Mouse (Mus musculus) adrenal gland, adult 2 months (tissue): ENCODE measurements at regions not wholly inside any gene's neighbourhood (a gene's known extent, or its start where the extent isn't known, plus 50 kb on each side); places are given as distances from the start of the nearest gene placed in this dataset.

Experiments used
- DNase-seq: peaks from one replicate; pipeline ENCODE4 v3.0.0; 2021

DNA sequence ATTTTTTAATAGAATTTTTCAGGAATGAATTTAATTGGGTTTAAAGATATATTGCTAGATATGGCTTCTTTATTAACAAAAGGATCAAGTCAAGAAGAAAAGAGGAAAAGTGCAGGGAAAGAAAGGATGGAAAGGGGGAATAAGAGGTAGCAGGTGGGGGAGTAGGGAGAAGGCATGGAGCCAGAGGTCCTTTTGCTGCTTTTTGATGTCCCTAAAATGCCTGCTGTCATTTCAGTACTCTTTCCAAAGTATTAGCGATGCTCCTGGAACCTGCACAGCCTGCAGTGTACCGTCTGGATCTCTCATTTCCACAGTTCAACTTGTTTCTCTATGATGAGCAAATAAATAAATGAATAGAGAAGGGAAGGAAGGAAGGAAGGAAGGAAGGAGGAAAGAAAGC is 240.4 kb upstream of the Hnrnpa3 start:
- no peak for DNase-seq

DNA sequence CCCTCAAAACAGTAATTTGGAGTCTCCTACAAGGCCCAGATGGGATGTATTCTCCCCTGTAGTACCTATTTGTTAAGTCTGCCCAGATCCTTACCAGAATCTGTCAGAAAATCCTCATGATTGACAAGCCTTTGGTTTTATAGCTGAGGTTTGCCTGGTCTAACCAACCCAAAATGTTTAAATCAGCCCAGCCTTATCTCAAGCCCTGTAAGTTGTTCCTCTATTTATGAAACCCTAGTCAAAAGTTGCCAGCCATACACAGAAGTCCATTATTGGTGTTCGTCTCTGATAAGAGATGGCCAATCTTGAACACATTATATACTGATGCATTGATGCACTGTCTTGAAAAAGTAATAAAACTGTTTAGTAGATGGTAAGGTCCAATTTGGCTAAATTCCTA is 239.9 kb upstream of the Hnrnpa3 start:
- no peak for DNase-seq

DNA sequence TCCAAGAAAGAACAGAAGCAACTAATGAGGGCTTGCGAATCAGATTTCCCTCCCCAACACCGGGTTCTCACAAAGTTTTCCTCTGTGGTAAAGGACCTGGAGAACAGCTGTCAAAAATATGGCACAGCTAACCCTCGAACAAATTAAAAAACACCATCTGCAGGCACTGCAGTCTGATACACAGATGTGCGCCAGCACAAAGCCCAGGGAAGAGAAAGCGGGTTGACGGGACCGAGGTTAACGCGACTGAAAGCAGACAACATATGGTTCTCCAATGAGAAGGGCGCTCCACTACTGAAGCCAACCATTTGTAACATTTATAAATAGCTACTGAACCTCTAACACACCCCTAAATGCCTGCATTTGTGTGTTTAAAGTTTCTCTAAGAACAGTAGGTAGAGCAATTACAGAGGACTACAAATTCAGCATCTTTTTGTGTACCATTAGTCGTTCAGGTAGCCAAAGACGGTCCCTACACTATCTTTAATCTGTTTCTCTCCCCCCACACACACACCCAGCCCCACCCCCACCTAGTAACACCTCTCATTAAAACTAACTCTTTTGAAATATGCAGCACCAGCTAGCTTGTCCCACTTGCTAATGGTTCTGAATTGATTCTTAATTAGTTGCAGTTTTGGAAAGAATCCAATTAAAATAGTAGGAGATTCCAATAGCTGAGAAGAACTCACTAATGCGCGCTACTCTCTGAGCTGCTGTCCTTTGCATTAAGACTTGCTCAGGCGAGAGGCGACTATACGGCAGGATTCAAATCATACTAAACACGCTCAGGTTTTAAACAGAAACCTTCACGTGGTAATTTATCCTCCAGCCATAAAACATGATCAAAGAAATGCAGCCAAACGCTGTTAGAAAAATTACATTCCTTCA is 236.0 kb upstream of the Hnrnpa3 start:
- no peak for DNase-seq

DNA sequence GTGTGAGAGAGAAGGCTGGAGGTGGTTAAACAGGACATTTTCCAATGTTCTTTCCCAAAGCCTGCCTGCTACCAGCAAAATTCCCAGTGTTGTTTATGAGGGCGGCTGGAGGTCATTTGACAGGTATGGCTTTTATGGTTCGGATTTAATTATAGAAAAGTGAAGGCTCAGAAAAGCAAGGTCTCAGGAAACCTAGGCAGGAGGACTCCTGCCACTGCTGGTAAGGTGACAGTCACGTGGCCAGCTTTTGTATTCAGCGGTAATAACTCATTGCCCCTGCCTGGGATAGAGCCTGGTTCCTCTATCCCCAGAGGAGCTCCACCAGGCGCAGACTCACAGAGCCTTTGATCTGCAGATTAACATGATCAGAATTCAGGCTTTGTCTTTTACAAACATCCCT is 235.2 kb upstream of the Hnrnpa3 start:
- no peak for DNase-seq

DNA sequence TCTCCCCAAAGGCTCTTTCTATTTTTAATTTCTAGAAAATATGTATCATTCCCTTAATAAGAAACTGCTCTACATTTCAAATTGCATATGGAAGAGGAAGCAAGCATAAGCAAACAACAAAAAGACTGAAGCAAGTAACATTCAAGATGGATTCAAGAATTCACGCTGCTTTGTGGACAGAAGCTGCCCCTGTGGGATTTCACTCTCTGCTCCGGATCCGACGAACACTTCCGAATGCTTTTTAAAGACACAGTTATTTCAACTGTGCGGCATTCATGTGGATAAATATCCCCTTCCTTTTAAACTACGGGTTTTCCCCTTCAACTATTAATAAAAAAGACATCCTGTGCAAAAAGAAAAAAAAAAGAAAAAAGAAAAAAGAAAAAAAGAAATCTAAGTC is 234.7 kb upstream of the Hnrnpa3 start:
- DNase-seq, result no peak

DNA sequence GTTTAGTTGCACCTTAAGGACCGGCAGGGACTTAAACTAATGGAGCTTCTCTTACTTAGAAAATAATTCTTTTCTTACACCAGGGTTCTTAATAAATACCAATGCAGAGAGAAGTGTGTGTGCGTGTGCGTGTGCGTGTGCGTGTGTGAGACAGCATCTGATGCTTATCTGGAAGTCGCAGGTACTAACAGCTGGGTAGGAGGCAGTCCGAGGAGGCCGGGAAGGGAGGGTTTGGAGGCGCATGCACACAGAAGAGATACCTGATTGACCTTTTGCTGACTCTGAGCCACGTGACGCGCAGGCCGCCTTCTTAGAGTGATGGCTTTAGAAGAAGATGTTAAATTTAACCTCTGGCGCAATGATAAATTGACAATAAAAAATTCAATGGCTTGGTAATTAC is 234.2 kb upstream of the Hnrnpa3 start:
- no peak for DNase-seq

DNA sequence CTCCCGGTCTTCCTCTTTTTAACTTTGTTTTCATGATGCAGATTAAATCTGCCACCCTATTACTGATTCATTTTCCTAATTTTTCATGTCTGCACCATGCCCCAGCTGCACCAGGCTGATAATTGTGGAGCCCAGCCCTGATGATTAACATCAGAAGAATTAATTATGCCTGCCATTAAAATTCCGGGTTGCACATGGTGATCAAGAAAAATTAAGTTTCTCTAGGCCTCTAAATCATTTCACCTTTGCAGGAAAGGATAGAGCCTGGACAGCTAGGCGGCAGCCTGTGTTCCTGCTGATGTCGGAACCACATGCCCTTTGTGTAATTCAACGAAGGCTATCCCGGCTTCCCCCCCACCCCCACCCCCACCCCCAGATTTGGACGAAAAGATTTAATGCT is 233.7 kb upstream of the Hnrnpa3 start:
- no peak for DNase-seq

DNA sequence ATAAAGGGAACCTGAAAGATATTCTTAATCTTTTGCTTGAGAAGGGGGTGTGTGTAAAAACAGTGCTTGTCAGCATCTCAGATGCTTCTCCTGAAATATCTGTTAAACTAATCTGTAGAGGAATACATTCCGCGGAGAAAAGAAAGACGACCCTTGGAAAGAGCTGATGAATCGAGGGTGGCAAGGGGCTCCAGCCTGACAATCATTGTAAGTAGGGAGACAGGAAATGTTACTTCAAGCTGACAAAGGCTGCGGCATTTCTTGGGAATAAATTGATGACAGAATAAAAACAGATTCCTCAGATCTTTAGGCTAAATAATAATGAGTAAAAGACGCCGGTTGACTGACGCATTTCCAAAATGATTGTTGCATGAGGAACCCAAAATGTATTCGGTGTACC is 233.3 kb upstream of the Hnrnpa3 start:
- DNase-seq, result no peak

DNA sequence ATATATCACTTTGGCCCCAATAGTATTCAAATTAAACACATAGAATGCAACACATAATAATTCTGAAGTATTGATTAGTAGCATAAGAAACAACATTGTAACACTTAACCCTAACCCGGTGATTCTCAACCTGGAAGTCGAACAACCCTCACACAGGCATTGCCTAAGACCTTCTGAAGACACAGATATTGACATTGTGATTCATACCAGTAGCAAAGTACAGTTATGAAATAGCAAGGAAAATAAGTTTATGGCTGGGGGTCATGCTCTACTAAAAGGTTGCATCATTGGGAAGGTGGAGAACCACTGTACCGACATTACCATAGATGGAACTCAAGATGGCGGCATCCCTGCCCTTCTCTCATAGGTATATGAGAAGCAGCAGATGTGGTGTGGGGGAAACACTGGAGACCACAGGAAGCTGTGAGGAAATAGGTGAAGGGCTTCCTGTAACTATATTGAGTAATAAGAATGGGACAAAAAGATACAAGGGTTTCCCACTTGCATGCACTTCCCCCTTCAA is 231.1 kb upstream of the Hnrnpa3 start:
- DNase-seq, result no peak

DNA sequence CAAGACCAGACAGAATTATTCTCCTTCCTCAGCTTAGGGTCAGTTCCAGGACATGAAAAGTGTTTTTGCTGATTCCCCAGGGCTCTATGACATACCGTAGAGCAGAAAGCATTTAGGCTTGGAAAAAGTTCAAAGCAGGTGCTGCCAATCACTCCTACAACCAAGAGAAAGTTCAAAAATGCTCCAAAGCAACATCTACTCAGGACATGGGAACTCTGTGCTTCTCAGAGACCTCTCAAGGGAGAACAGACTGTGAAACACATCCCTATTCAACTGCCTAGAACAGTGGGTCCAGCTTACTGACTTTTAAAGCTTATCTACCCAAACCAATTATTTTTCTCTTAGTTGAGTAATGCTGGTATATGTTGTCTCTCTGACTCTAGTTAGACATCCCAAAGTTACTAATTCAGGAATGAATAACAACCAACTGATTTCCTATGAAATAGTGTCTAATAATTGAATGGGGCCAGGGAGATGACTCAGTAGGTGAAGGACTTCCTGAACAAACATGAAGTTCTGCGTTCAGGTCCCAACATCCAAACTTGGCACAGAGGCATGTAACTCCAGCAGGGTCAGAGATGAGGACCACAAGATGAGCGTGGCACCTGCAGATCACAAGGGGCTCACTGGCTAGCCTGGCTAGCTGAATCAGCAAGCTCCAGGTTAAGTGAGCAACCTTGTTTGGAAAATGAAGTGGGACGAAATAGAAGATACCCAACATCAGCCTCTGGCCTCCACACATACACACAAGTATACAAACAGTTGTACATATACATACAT is 228.7 kb upstream of the Hnrnpa3 start:
- DNase-seq, result no peak

DNA sequence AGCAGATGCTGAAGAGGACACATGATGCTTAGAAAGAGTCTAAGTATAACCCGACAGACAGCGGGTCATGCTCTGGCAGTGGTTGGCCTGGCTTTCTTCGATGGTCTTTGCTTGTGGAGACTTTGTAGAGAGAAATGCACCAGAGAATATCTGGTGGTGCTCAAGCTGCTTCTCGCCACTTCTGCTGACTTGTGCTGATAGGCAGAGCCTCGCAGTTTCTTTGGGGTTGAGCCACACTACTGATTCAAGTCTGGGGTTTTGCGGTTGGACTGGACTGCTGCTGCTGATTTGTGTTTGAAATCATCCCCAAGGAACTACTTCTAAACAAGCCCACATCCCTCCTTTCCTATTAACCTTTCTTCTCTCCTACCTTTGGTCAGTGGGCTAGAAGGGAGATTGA is 227.1 kb upstream of the Hnrnpa3 start:
- no peak for DNase-seq

DNA sequence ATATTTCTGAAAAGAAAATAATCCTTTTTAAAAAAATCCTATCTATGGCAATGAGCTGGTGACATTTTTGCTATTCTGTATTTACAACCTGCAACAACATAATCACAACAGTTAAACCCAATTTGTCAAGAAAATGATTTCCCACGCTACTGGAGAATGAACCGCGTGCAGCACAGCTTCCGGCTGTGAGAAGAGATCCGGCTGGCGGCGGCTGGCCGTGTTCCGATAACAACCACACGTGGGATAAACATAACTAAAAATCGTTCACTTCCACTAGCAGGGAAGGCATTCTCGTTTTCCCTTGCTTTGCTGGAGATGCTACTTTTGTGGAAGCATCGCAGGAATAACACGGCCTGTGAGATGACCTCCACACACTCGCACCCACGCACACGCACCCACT is 224.5 kb upstream of the Hnrnpa3 start:
- DNase-seq, result no peak

DNA sequence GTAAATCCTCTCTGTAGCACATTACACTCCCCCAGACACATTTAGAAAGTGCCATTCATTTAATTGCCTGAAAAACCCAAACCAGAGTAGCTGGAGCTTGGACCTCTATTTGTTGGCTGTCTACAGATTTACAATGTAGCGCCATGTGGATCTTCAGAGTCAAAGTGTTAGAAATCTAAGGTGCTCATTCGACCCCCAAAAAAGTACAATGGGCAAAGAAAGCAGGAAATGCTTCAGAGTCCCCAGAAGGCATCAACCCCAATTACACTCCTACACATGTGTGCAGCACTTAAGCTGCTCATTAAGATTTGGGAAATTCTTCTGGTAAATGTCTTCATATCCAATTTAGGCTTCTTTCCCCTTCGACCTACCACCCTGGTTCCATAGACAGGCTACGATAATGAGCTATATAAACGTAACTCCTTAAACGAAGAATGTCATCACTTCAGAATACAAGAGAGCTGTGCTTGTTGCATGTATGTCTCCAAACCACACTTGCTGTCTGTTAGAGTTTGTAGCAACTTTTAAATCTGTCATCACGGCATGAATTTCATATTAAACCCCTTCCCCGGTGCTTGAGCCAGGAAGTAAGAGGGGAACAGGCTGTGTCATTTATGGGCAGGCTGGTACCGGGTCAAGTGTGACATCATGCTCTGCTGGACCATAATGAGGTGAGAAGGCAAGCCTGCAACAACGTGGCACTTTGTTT is 219.4 kb upstream of the Hnrnpa3 start:
- DNase-seq, result no peak

DNA sequence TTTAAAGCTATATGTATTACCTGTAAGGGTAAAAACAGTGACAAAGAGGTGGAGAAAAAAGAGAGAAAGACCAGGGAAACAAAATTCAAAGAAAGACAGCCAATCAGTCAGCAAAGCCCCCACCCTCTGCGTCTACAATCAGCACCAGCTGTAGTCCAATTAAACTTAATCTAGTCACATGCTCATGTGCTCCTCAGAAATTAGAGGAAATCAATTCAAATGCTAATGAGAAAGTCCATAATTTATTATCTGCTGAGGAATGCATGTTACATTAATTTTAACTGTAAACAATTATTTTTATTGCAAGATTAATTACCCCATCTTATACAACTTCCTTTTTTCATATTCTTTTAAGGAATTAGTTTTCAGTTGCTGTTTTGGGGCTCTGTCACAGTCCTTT is 216.4 kb upstream of the Hnrnpa3 start:
- no peak for DNase-seq

DNA sequence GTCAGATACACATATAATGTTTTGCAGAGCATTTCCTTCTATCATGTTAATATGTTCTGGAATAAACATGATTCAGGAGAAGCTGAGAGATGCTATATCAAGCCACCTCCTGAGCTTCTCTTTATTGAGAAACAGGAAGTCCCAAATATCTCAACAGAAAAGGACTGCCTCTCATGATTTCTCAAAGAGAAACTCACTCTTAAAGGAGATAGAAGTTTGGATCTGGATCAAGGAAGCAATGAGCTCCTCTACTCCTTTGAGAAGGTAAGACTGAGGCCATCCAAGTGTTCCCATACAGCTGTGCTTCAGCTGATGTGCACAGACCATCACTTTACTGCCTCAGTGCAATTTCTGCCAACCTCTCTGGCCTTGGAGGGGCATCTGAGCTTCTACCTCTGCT is 213.9 kb upstream of the Hnrnpa3 start:
- DNase-seq, result no peak

DNA sequence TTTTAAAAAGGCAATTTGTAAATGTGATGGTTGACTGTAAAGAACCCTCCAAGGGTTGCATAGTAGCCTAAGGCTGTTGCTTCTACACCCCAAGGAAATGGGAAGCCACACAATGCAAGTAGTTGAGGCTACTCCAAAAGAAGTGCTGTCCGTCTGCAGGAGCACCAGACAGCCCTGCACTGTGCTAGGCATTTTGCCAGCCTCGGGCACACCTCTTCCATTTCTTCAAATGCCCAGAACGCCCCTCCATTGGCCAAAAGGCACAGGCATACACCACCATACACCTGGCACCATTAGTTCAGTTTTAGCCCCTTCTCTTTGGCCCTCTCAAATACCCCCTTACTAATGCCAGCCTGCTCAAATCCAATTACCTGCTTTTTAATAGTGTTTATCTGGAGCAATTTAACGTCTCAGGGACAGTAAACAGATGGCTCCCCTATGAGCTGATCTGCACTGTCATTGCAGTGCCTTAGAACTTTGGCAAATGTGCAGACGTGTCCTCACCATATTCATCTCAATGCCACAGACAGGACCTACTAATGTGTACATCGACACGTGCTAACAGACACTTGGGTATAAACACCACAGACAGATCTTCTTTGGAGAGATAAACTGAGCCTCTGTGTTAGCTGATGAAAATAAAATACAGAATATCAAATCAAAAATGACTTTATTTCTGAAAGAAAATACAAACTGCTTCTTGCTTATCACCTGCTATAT is 211.9 kb upstream of the Hnrnpa3 start:
- no peak for DNase-seq

DNA sequence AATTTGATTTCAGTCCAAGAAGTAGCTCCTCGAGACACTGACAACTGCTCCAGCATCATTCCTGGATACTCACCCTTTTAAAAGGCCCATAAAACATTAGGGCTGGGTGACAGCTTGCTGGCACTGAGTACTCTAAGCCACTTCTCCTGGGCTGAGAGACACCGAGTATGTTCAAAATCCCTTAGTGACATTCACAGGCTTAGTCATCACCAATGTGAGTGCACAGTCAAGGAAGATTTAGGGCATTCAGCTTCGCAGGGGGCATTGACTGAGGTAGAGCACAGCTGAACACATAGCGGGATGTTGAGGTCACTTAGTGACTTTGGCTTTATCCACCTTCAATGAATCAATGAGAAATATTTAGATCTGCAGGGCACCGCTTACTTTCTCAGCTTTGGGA is 210.8 kb upstream of the Hnrnpa3 start:
- DNase-seq, result peak; percentile 58

DNA sequence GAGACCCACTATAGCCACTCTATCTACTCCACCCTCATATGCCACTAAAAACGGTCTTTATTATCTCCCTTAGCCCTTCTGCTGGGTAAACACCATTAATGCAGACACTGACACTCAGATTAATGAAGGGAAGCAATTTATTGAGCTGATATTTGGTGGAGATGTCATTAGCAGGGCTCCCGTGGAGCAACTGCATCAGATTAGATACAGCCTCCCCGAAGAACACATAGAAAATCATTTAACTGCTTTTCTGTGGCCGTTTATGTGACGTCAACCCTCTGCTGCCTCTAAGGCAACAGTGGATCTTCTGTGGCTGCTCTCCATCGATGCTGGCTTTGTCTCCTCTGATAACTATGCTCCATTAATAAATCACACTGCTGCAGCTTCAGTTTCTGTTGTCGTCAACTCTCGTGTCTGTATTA is 207.2 kb upstream of the Hnrnpa3 start:
- no peak for DNase-seq

DNA sequence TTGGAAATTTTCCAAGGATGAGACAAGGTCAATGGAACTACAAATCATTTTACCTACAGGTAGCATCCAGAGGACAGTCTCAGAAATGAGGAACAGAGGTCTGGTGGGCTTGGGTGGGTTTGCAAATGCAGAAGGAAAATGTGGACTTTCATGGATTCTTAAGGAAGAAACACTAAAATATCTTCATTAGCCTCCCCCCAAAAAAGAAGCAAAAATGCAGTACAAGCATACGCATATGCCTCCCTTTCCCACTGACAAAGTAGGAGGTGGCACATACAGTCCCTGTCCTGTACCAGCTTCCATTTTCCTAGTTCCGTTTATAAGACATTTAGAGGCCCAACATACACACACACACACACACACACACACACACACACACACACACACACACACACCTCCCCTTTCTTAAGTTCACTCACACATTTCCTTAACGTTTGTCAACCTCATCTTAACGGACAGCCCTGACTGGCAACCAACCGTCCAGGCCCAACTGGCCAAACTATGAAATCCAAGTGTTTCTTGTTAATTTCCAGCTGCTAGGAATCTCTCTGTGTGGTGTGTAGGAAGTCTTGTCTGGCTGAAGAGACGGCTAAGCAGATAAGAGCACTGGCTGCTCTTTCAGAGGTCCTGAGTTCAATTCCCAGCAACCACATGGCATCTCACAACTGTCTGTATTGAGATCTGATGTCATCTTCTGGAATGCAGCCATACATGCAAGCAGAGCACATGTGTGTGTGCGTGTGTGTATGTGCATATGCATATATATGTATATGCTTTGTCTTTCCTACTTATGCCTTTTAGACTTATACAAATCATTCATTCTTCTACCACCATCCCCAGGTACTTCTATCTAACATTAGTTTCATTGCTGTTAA is 206.6 kb upstream of the Hnrnpa3 start:
- no peak for DNase-seq

DNA sequence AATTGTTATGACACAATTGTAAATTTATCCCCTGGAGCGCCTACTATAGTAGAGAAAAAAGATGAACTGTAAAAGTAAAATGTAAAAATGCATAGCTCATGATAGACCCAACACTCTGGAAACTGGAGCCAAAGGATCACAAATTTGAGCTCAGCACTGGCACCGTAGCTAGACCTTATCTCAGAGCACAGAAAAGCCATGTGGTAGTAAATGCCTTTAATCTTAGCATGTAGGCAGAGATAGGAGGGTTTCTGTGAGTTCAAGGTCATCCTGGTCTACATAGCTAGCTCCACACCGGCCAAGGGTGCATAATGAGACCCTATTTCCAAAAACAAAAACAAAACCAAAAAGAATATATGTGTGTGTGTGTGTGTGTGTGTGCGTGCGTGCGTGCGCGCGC is 203.6 kb upstream of the Hnrnpa3 start:
- no peak for DNase-seq

DNA sequence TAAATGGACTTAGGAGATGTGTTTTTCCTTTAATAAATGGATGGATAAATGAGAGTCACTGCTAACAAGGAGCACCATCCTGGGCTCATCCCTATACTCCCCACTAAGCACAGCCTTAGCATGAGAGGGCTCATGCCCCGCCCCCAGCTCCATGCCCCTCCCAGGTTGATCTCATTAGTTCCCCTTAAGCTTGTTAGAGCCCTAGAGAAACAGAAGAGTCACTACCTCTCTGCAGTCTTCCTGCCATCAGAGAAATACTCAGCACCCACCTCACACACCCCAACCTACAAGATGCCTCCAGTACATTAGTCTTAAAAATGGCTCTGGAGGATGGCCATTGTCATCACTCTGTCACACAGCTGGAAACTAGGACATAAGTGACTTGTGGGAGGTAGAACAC is 202.8 kb upstream of the Hnrnpa3 start:
- no peak for DNase-seq
